ENCODE assay signal across 23 mouse cellular contexts in genomic region chr6:17059501-17059900, GRCm38 (mm10). TPM values are rescaled to one million over a fixed set of nuclear protein-coding genes. Genes with fewer than 3 reads are reported as not detected.
DNase-seq lines count a peak whose midpoint lies in the region; ATAC-seq lines count a peak whose summit lies in the region.
"Had no signal": no experiment of that assay in that cellular context is flagged by ENCODE, and none has a peak within 500 bp of the region (broad histone marks: within the 10 kb centered on the region; RNA-seq: fewer than 3 reads in every experiment).

No protein-coding gene starts in this region.

- no peaks in the 10 kb centered on the region for H3K9me3 ChIP-seq in liver, embryonic 16.5 days (replicated peaks; ENCODE audit: control insufficient read depth, low read length)
- no peaks in the 10 kb centered on the region for H3K9me3 ChIP-seq in liver, embryonic 11.5 days (ENCODE audit: control insufficient read depth, low read length)
- no peaks in the 10 kb centered on the region for H3K9me3 ChIP-seq in hindbrain, embryonic 12.5 days (replicated peaks)
- H3K9me3 ChIP-seq: embryonic facial prominence, embryonic 10.5 days; G1E; hindbrain, embryonic 15.5 days; limb, embryonic 13.5 days; midbrain, embryonic 12.5 days had no signal

- H3K4me2 ChIP-seq in liver, embryonic 16.5 days (ENCODE audit: low read depth, low read length), result no peak overlapping the region
- H3K4me2 ChIP-seq in liver, embryonic 11.5 days, result no peak overlapping the region
- no peak overlapping the region for H3K4me2 ChIP-seq in hindbrain, embryonic 12.5 days (replicated peaks)
- H3K4me2 ChIP-seq: hindbrain, embryonic 15.5 days; limb, embryonic 13.5 days; midbrain, embryonic 12.5 days had no signal

- H3K4me3 ChIP-seq in liver, embryonic 16.5 days (ENCODE audit: low read depth, low read length), result no peak overlapping the region
- no peak overlapping the region for H3K4me3 ChIP-seq in liver, embryonic 11.5 days (ENCODE audit: low read depth, low read length)
- no peak overlapping the region for H3K4me3 ChIP-seq in hindbrain, embryonic 12.5 days
- H3K4me3 ChIP-seq: embryonic facial prominence, embryonic 10.5 days; hindbrain, embryonic 15.5 days; limb, embryonic 13.5 days; midbrain, embryonic 12.5 days had no signal

- H3K9ac ChIP-seq in liver, embryonic 16.5 days (ENCODE audit: low read depth, low read length), result no peak overlapping the region
- H3K9ac ChIP-seq in liver, embryonic 11.5 days (ENCODE audit: low read depth, low read length), result no peak overlapping the region
- H3K9ac ChIP-seq in hindbrain, embryonic 12.5 days, result no peak overlapping the region
- H3K9ac ChIP-seq: hindbrain, embryonic 15.5 days; limb, embryonic 13.5 days; midbrain, embryonic 12.5 days had no signal

- H3K27ac ChIP-seq in liver, embryonic 16.5 days (ENCODE audit: low read length), result no peak overlapping the region
- no peak overlapping the region for H3K27ac ChIP-seq in liver, embryonic 11.5 days (ENCODE audit: low read depth, low read length)
- no peak overlapping the region for H3K27ac ChIP-seq in hindbrain, embryonic 12.5 days
- H3K27ac ChIP-seq: embryonic facial prominence, embryonic 10.5 days; hindbrain, embryonic 15.5 days; limb, embryonic 13.5 days; midbrain, embryonic 12.5 days had no signal

- no peaks in the 10 kb centered on the region for H3K36me3 ChIP-seq in liver, embryonic 16.5 days (ENCODE audit: control insufficient read depth, insufficient read depth)
- no peaks in the 10 kb centered on the region for H3K36me3 ChIP-seq in liver, embryonic 11.5 days (ENCODE audit: control insufficient read depth, insufficient read depth, low read length)
- H3K36me3 ChIP-seq in hindbrain, embryonic 12.5 days, result no peaks in the 10 kb centered on the region
- H3K36me3 ChIP-seq: embryonic facial prominence, embryonic 10.5 days; G1E; hindbrain, embryonic 15.5 days; limb, embryonic 13.5 days; midbrain, embryonic 12.5 days had no signal

- H3K27me3 ChIP-seq in liver, embryonic 16.5 days (ENCODE audit: control insufficient read depth, insufficient read depth, low read depth, low read length), result 0 out of 2 replicates have a peak, but pooled peaks cover 1% of the 10 kb centered on the region
- H3K27me3 ChIP-seq in liver, embryonic 11.5 days (replicated peaks; ENCODE audit: control insufficient read depth, insufficient read depth, low read length), result no peaks in the 10 kb centered on the region
- H3K27me3 ChIP-seq in hindbrain, embryonic 12.5 days, result peaks cover 7% of the 10 kb centered on the region
- H3K27me3 ChIP-seq: CH12.LX; hindbrain, embryonic 15.5 days; limb, embryonic 13.5 days; Patski had no signal

- DNase-seq in liver, embryonic 11.5 days (ENCODE audit: low spot score), result no peak
- DNase-seq in kidney, adult 8-10 months, result peak; percentile 31 to 59
- DNase-seq in kidney, postnatal 10 days, result peak; percentile 48
- no peak for DNase-seq in right cerebral cortex, adult 2 months (ENCODE audit: low spot score in 2 of 2)
- DNase-seq: adrenal gland, postnatal 36 days; cerebellum, adult 11 months; cerebellum, adult 9-11 months; gastrocnemius, postnatal 25 days; lung, adult 18-20 months; lung, postnatal 10 days; right cerebral cortex, postnatal 25 days; thymus, postnatal 25 days had no signal

- peak; percentile 61; the same call in 1 of the 2 replicates for ATAC-seq in liver, embryonic 16.5 days (ENCODE audit: low read depth)
- ATAC-seq in liver, embryonic 11.5 days (replicated peaks; ENCODE audit: low FRiP score), result no peak
- ATAC-seq in hindbrain, embryonic 12.5 days (ENCODE audit: low FRiP score), result no peak
- ATAC-seq in monocyte, adult 5-6 weeks (replicated peaks; ENCODE audit: insufficient number of reproducible peaks, low FRiP score, low TSS enrichment, poor library complexity, severe bottlenecking), result no peak
- ATAC-seq: forebrain, embryonic 16.5 days; Patski had no signal

- 51% methylated on average over 2 of the region's 2 CpGs for WGBS in liver, embryonic 16.5 days (ENCODE audit: insufficient replicate concordance)
- WGBS in liver, embryonic 11.5 days, result 68% methylated on average over 2 of the region's 2 CpGs
- WGBS in hindbrain, embryonic 12.5 days, result 92% methylated on average over 2 of the region's 2 CpGs

- H3K4me1 ChIP-seq in liver, embryonic 16.5 days (ENCODE audit: control insufficient read depth, low read depth, low read length), result no peaks in the 10 kb centered on the region
- H3K4me1 ChIP-seq in liver, embryonic 11.5 days (replicated peaks; ENCODE audit: control insufficient read depth, insufficient read depth, low read length), result no peaks in the 10 kb centered on the region
- no peaks in the 10 kb centered on the region for H3K4me1 ChIP-seq in hindbrain, embryonic 12.5 days
- H3K4me1 ChIP-seq: midbrain, embryonic 12.5 days had no signal

RNA-seq across cellular contexts. Expression of gene Tes, which starts 5.4 kb away (rescaled TPM):
- polyA plus RNA-seq in liver, embryonic 16.5 days (2015; fragmentation: Nextera tagmentation; extraction: Ambion mirVana), result 3.6 and 4.0 TPM in 2 replicates
- polyA plus RNA-seq in liver, embryonic 11.5 days (2014; fragmentation: Nextera tagmentation; extraction: Ambion mirVana), result 20.5 and 22.0 TPM in 2 replicates
- 58.5 and 64.2 TPM in 2 replicates for polyA plus RNA-seq in hindbrain, embryonic 12.5 days (2016; fragmentation: Nextera tagmentation; extraction: Ambion mirVana)
- total RNA-seq in monocyte, adult 5-6 weeks (2017), result 90.4 to 132 TPM (median 91.2 TPM) in 3 replicates
- total RNA-seq: CH12.LX had no signal
- polyA plus RNA-seq: G1E had no signal

Comparison
In these comparisons a context has a peak if more than half of its experiments do, and no peak if none do; other contexts are left out.
1. DNase-seq: peak in kidney, adult 8-10 months (2 of 2) and kidney, postnatal 10 days (single experiment); none in liver, embryonic 11.5 days (single experiment) and right cerebral cortex, adult 2 months (0 of 2).